Mouse (Mus musculus): ENCODE measurements around the gene Cyp4a30b. TPM values are rescaled to one million over a fixed set of nuclear protein-coding genes. Genes with fewer than 3 reads are reported as not detected.

The Cyp4a30b gene
- not detected in 2 replicates for polyA plus RNA-seq (2012; rRNA removed)

DNA sequence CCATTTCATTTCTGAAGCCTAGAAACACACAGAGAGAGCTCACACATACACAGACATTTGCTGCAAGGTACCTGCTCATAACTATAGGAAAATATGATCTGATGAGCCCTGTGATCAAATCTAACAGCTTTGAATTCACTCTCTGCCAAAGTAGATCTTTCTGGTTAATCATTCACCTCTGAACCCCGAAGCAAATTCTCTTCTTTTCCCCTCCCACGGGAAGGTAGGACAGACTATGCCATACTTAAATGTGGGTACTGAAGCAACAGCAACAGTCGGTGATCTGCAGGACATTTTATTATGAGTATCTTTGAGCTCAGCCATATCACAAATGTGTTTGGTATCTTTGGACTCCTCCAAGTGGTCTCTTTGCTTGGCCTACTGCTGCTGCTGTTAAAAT, at the start of gene Cyp4a30b:
Gene Cyp4a30b, plus strand, starts transcription at position 301 of the 400 bp plus-strand sequence.

DNA sequence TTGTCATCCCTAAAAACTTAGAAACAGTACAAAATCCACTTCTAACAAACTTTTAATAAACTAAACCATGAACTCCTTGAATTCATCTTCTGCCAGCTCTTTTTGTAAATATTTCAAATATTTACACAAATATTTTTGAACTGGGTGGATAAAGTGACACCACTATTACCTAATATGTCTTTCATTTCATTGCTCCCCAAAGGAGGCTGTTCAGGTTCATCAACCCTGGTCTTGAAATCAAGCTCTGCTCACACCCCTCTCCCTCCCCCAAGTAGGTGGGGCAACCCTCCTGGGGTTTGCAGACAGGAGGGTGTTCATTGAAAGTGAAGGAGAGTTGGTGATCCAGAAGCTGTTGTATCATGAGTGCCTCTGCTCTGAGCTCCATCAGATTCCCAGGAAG, 41.1 kb upstream of the Cyp4a30b start, which contains the start of gene Cyp4a12b:
Gene Cyp4a12b, plus strand, starts transcription at position 301 of the 400 bp plus-strand sequence.

DNA sequence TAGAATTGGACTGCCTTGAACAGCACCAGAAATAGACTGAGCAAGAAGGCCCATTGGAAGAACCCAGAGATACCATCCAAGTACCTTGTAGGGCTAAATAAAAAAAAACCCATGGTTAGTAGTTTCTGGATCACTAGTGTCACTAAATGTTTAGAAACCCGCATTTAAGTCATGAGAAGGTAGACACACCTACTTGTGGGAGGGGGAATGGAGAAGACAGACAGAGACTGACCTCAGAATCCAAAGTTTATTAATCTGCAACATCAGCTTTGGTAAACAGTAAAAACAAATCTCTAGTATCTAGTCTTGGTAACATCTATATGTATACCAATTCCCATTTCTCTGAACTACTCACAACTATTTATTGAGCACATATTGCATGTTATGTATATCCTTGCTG, 43.6 kb downstream of the Cyp4a30b start, which contains the start of gene Cyp4a14:
Gene Cyp4a14, minus strand, starts transcription at position 142 of the 400 bp plus-strand sequence.

DNA sequence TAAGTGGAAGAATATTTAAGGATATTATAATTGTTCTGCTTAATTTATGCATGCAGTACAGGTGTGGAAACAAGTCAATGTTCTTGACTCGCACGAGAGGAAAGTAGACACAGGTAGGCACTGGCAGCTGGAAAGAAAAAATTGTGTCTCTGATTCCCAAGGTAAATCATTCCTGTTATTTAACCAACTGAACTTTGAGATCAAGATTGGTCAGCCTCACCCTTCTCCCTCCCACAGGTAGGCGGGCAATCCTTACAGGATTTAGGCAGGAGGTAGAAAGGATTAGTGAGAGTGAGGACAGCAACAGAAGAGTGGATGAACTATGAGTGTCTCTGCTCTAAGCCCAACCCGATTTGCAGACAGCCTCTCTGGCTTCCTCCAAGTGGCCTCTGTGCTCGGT, 65.6 kb downstream of the Cyp4a30b start, which contains the start of gene Cyp4a10:
Gene Cyp4a10, plus strand, starts transcription at position 265 of the 400 bp plus-strand sequence.

Other genes starting within 250 kb of the Cyp4a30b start
- gene Cyp4a29, start 210.5 kb upstream of the Cyp4a30b start, polyA plus RNA-seq (2012; rRNA removed): not detected in 2 replicates
- 0.02 TPM in 1 of 2 replicates, not detected in the other for gene Cyp4a12a, start 153.6 kb upstream of the Cyp4a30b start, polyA plus RNA-seq (2012; rRNA removed)
- 0.08 TPM in 1 of 2 replicates, not detected in the other for gene Cyp4a12b, start 41.0 kb upstream of the Cyp4a30b start, polyA plus RNA-seq (2012; rRNA removed)
- gene Cyp4a14, start 43.5 kb downstream of the Cyp4a30b start, polyA plus RNA-seq (2012; rRNA removed): not detected in 2 replicates
- gene Cyp4a10, start 65.7 kb downstream of the Cyp4a30b start, polyA plus RNA-seq (2012; rRNA removed): 0.10 and 0.26 TPM in 2 replicates
- gene Cyp4a31, start 111.0 kb downstream of the Cyp4a30b start, polyA plus RNA-seq (2012; rRNA removed): not detected in 2 replicates
- gene Cyp4a32, start 148.4 kb downstream of the Cyp4a30b start, polyA plus RNA-seq (2012; rRNA removed): 0.14 and 0.26 TPM in 2 replicates
- 5.7 and 8.5 TPM in 2 replicates for gene Cyp4b1, start 195.1 kb downstream of the Cyp4a30b start, polyA plus RNA-seq (2012; rRNA removed)

All from stomach, adult 2 months (tissue).